Mouse (Mus musculus): ENCODE data around the gene BC107364.
"Not testable (repeated sequence)": the region's sequence is repeated elsewhere in the genome, so short reads cannot be mapped to it uniquely, and the experiment has no call there.

The BC107364 gene

GRCm38 (mm10) chr3:96452262-96452661 lies at the start of gene BC107364:
Gene BC107364 (minus strand): TSS chr3:96452306.
- DNase-seq (ENCODE audit: low spot score in 2 of 2): not testable (repeated sequence)

DNA sequence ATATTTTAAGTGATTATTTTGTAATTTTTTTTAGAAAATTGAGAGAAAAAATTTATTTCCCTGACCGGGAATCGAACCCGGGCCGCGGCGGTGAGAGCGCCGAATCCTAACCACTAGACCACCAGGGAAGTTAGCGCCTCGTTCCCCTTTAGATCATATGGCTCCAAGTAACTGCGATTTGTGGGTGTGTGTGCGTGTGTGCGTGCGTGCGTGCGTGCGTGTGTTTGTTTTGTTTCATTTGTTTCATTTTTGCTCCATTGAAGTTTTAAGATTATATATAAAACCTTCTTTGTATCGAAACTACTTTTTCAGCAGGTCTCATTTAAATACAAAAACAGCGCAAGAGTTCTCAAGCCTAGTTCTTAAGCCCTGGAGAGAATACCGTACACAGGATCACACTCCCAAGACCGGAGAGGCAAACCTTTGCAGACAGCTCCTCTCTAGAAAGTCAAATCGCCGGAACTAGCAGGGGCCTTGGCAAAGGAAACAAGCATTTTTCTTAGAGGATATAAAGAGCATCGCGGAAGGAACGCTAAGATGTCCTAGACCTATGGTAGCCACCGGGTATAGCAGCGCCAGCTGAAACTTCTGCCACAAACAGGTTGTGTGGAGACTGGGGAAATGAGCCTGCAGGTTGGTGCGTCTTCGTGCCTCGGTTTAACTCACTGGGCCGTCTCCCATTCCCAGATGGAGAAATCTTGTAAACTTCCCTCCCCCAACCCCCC lies 49.4 kb upstream of the BC107364 start:
- DNase-seq (ENCODE audit: low spot score in 2 of 2): peak; percentile 94 to 95

DNA sequence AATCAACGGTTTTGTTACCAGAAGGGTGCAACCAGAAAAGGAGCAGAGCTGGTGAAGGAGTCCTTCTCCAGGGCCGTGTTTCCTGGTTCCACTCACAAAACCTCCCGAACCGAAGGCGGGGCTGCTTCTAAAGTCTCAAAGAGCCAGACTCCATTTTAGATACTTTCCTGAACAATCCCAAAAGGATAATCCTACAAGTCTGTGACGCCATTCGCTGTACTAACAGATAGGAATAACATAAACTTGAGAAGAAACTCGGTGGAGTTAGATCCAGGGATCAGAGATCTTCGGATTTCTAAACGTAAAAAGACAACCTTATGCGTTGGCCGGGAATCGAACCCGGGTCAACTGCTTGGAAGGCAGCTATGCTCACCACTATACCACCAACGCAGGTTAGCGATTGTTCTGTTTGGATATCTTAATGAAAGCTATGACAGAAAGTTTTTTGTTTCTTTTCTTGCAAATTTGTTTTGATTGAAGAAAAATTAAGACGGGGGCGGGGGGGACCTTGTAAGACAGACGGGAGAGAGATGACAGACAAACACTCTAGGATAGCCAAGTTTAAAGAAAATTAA lies 48.7 kb upstream of the BC107364 start:
- peak; percentile 89 to 91 for DNase-seq (ENCODE audit: low spot score in 2 of 2)

DNA sequence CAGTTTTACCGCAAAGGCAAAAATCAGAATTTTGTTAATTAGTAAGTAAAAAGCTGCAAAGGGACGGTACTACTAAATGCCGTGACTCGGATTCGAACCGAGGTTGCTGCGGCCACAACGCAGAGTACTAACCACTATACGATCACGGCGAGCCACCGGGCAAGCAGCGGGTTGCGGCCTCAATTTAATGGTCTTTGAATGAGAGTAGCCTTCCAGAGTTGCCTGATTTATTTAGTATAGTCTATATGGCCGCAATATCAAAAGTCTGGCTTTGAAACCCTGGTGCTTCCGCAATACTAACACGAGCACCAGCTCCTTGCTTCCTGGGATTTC lies 48.1 kb upstream of the BC107364 start:
- DNase-seq (ENCODE audit: low spot score in 2 of 2): peak; percentile 99

- DNase-seq (ENCODE audit: low spot score in 2 of 2): peak; percentile 85 to 87
Observed at GRCm38 (mm10) chr3:96499481-96500288, 47.6 kb upstream of the BC107364 start.

GRCm38 (mm10) chr3:96498476-96499245 lies 46.6 kb upstream of the BC107364 start:
- DNase-seq (ENCODE audit: low spot score in 2 of 2): no peak

- DNase-seq (ENCODE audit: low spot score in 2 of 2): peak; percentile 91 to 93
Observed at GRCm38 (mm10) chr3:96497451-96498028, 45.4 kb upstream of the BC107364 start.

- DNase-seq (ENCODE audit: low spot score in 2 of 2): not testable (repeated sequence)
Observed at GRCm38 (mm10) chr3:96496620-96497275, 44.6 kb upstream of the BC107364 start.

DNA sequence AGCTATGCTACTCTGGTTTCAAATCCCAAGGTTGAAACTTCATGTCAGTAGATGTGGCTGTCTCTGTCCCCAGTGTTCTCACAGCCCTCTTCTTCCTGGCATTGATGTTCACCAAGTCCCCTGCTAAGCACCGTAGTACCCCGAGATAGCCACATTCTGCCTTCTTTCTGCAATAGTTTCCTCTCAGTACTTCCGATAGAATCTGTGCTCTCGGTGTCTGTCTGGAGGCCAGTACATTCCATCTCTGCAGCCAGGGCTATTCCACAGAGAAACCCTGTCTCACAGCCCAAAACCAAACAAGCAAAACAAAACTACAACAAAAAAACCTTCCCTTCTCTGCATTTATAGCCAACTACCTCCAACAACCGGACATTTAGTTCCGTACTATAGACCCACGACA lies 44.1 kb upstream of the BC107364 start:
- DNase-seq (ENCODE audit: low spot score in 2 of 2): no peak

GRCm38 (mm10) chr3:96495490-96496210 lies 43.5 kb upstream of the BC107364 start:
- no peak for DNase-seq (ENCODE audit: low spot score in 2 of 2)

GRCm38 (mm10) chr3:96494912-96495311 lies 42.8 kb upstream of the BC107364 start:
- no peak for DNase-seq (ENCODE audit: low spot score in 2 of 2)

DNA sequence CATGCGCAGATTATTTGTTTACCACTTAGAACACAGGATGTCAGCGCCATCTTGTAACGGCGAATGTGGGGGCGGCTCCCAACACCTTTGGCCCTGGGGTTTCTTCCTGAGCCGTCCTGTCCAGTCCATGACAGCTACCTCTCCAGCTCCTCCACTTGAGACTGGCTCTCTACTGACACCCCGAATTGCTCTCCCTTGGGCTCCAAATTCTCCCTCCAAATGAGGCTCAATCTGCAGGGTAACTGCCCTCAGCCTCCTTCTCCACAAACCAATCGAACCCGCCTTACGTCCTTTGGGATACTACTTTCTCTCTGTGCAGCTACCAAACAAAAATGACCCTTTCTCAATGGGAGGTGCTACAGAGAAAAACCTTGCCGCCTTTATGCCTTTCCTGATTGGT lies 42.4 kb upstream of the BC107364 start:
- not testable (repeated sequence) for DNase-seq (ENCODE audit: low spot score in 2 of 2)

DNA sequence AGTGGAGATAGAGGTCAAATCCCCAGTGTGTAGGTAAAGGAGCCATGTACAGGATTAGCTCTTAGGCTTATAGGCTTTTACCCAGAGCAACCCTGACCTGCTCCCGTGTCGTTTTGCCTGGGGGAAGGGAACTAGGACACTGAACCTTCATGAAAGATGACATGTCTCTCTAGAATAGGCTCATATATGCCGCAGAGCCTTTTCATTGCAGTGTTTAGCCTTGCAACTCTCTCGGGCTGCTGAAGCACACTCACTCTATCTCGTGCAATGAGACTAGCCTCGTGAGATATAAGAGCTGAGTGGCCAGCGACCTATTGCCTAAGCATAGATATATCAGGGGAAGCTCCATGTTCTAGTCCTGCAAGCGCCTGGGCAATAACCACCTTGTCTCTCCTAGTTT lies 37.5 kb upstream of the BC107364 start:
- not testable (repeated sequence) for DNase-seq (ENCODE audit: low spot score in 2 of 2)

DNA sequence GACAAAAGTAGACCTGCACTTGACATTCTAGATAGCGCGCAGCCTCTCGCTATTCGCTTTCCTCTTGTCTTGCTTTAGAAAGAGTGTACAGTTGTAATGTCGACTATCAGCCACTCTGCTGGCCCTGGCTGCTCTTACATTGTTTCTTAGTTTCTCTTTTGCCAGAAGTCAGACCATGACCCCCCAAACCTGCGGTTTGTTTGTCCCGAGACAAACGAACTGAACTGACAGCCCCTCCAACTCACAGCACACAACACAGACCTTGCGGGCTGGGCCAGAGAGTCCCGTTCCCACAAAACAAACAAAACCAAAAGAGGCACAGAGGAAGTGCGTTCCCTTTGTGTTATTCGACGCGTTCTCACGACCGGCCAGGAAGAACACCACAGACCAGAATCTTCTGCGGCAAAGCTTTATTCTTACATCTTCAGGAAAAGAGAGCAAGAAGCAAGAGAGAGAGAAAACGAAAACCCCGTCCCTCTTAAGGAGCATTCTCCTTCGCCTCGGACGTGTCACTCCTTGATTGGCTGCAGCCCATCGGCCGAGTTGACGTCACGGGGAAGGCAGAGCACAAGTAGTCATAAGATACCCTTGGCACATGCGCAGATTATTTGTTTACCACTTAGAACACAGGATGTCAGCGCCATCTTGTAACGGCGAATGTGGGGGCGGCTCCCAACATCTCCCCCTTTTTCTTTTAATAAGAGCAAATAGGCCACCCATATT lies 37.0 kb upstream of the BC107364 start:
- DNase-seq (ENCODE audit: low spot score in 2 of 2): not testable (repeated sequence)

GRCm38 (mm10) chr3:96488290-96488906 lies 36.3 kb upstream of the BC107364 start:
- not testable (repeated sequence) for DNase-seq (ENCODE audit: low spot score in 2 of 2)

- peak in 1 of 2 experiments; percentile 39 for DNase-seq (ENCODE audit: low spot score in 2 of 2)
Observed at GRCm38 (mm10) chr3:96487596-96488289, 35.6 kb upstream of the BC107364 start.

- DNase-seq (ENCODE audit: low spot score in 2 of 2): not testable (repeated sequence)
Observed at GRCm38 (mm10) chr3:96486828-96487559, 34.9 kb upstream of the BC107364 start.
